Mouse (Mus musculus): ENCODE data around the gene Rbp2. TPM values are rescaled to one million over a fixed set of nuclear protein-coding genes. Genes with fewer than 3 reads are reported as not detected.

The Rbp2 gene
- 2.9 and 4.4 TPM in 2 replicates for polyA plus RNA-seq (2015; fragmentation: Nextera tagmentation; extraction: Ambion mirVana)

- Histone ChIP-seq H3K9me3 (replicated peaks) (no peaks in the 10 kb centered on the region), H3K4me2 (no peak within 1 kb of the TSS), H3K27ac (no peak within 1 kb of the TSS), H3K9ac (no peak within 1 kb of the TSS), H3K27me3 (no peaks in the 10 kb centered on the region), H3K36me3 (no peaks in the 10 kb centered on the region), H3K4me3 (replicated peaks) (no peak within 1 kb of the TSS), H3K4me1 (replicated peaks) (peaks cover 31% of the 10 kb centered on the region)
- no peak for ATAC-seq (ENCODE audit: low read depth)
- no peak for DNase-seq
- WGBS (ENCODE audit: insufficient replicate concordance), result 67% methylated on average over 3 of the region's 3 CpGs
Measured at GRCm38 (mm10) chr9:98485815-98486214, at the start of gene Rbp2. Gene Rbp2 (plus strand): TSS chr9:98486115.

- WGBS (ENCODE audit: insufficient replicate concordance), result 74% methylated on average over 4 of the region's 4 CpGs
- H3K9ac ChIP-seq, result no peak overlapping the region
- DNase-seq, result no peak
- no peaks in the 10 kb centered on the region for H3K9me3 ChIP-seq (replicated peaks)
- no peak overlapping the region for H3K27ac ChIP-seq
- no peak overlapping the region for H3K4me2 ChIP-seq
- 0 out of 2 replicates have a peak, but pooled peaks cover 8% of the 10 kb centered on the region for H3K4me1 ChIP-seq (replicated peaks)
- 0 out of 2 replicates have a peak, but pooled peaks cover 5% of the 10 kb centered on the region for H3K36me3 ChIP-seq
- H3K27me3 ChIP-seq, result no peaks in the 10 kb centered on the region
- H3K4me3 ChIP-seq (replicated peaks), result no peak overlapping the region
- no peak for ATAC-seq (ENCODE audit: low read depth)
Measured at GRCm38 (mm10) chr9:98437819-98438218, 48.1 kb upstream of the Rbp2 start.

GRCm38 (mm10) chr9:98439091-98439490 is 46.8 kb upstream of the Rbp2 start:
- Histone ChIP-seq H3K27ac (no peak overlapping the region), H3K4me2 (no peak overlapping the region), H3K4me1 (replicated peaks) (0 out of 2 replicates have a peak, but pooled peaks cover 8% of the 10 kb centered on the region), H3K9me3 (replicated peaks) (no peaks in the 10 kb centered on the region), H3K27me3 (no peaks in the 10 kb centered on the region), H3K9ac (no peak overlapping the region), H3K4me3 (replicated peaks) (no peak overlapping the region), H3K36me3 (0 out of 2 replicates have a peak, but pooled peaks cover 5% of the 10 kb centered on the region)
- 50% methylated on average over 3 of the region's 3 CpGs for WGBS (ENCODE audit: insufficient replicate concordance)
- ATAC-seq (ENCODE audit: low read depth), result no peak
- no peak for DNase-seq

GRCm38 (mm10) chr9:98442638-98443037 is 43.3 kb upstream of the Rbp2 start:
- DNase-seq (no peak), ATAC-seq (ENCODE audit: low read depth) (no peak)
- Histone ChIP-seq H3K4me2 (no peak overlapping the region), H3K9ac (no peak overlapping the region), H3K4me1 (replicated peaks) (peaks cover 12% of the 10 kb centered on the region), H3K9me3 (replicated peaks) (no peaks in the 10 kb centered on the region), H3K27me3 (no peaks in the 10 kb centered on the region), H3K27ac (no peak overlapping the region), H3K4me3 (replicated peaks) (no peak overlapping the region), H3K36me3 (no peaks in the 10 kb centered on the region)
- WGBS (ENCODE audit: insufficient replicate concordance), result 21% methylated on average over 5 of the region's 5 CpGs

GRCm38 (mm10) chr9:98445359-98446149 is 40.4 kb upstream of the Rbp2 start:
- Histone ChIP-seq H3K36me3 (no peaks in the 10 kb centered on the region), H3K4me1 (replicated peaks) (peaks cover 8% of the 10 kb centered on the region), H3K4me3 (replicated peaks) (no peak overlapping the region), H3K9ac (no peak overlapping the region), H3K4me2 (no peak overlapping the region), H3K27me3 (no peaks in the 10 kb centered on the region), H3K9me3 (replicated peaks) (no peaks in the 10 kb centered on the region), H3K27ac (no peak overlapping the region)
- ATAC-seq (ENCODE audit: low read depth) (no peak), DNase-seq (no peak)
- 46% methylated on average over 9 of the region's 9 CpGs for WGBS (ENCODE audit: insufficient replicate concordance)

- no peaks in the 10 kb centered on the region for H3K4me1 ChIP-seq (replicated peaks)
- no peaks in the 10 kb centered on the region for H3K36me3 ChIP-seq
- H3K27me3 ChIP-seq, result no peaks in the 10 kb centered on the region
- no peak for ATAC-seq (ENCODE audit: low read depth)
- H3K4me2 ChIP-seq, result no peak overlapping the region
- H3K9ac ChIP-seq, result no peak overlapping the region
- no peaks in the 10 kb centered on the region for H3K9me3 ChIP-seq (replicated peaks)
- H3K4me3 ChIP-seq (replicated peaks), result no peak overlapping the region
- no peak overlapping the region for H3K27ac ChIP-seq
- DNase-seq, result no peak
- 55% methylated on average over 1 of the region's 1 CpGs for WGBS (ENCODE audit: insufficient replicate concordance)
Measured at GRCm38 (mm10) chr9:98450976-98451375, 34.9 kb upstream of the Rbp2 start.

DNA sequence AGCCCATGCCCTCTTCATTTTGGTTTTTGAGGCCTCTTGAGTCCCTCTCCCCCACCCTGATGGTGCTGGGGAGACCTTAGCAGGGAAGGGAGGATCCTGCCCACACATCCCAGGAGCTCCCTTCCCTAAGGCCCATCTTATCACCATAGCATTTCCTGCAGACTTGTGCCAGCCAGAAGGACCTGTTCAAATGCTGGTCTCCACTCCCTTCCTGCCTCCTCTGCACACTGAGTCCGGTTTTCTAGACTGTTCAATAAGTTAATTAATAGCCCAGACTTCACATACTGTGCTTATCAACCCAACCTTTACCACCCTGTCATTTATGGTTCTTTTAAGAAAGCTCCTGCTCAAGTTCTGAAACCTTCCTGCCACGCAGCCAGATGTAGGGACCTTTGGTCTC is 19.2 kb upstream of the Rbp2 start:
- no peak overlapping the region for H3K4me2 ChIP-seq
- no peaks in the 10 kb centered on the region for H3K9me3 ChIP-seq (replicated peaks)
- peaks cover 3% of the 10 kb centered on the region; the same call in 1 of the 2 replicates for H3K4me1 ChIP-seq (replicated peaks)
- no peak overlapping the region for H3K27ac ChIP-seq
- H3K4me3 ChIP-seq (replicated peaks), result no peak overlapping the region
- 34% methylated on average over 2 of the region's 2 CpGs for WGBS (ENCODE audit: insufficient replicate concordance)
- H3K27me3 ChIP-seq, result no peaks in the 10 kb centered on the region
- no peaks in the 10 kb centered on the region for H3K36me3 ChIP-seq
- ATAC-seq (ENCODE audit: low read depth) (no peak), DNase-seq (no peak)
- H3K9ac ChIP-seq, result no peak overlapping the region

DNA sequence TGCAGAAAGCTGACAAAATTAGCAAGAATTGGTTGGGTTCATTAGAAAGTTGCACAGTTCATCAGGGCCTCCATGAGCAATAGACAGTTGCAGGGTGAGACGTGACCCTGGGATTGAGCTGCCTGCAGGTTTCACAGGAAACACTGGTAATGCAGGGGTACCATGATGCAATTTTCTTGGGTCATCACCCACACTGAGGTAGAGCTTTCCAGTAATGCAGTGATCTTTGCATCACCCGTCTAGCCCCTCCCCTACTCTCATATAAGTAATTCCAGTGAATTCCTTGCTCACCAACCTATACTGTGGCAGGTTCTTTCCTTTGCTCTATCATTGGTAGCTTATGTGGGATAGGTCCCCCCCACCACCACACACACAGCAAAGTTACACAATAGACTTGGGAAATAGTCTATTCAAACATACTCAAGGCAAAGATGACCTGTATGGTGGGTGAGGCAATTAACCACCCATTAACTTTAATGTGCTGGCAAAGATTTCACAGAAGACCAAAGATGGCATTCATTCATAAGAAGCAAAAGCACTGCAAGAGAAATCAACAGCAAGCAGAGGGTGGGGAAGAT is 5.7 kb upstream of the Rbp2 start:
- DNase-seq, result no peak
- Histone ChIP-seq H3K4me3 (replicated peaks) (no peak overlapping the region), H3K9me3 (replicated peaks) (no peaks in the 10 kb centered on the region), H3K36me3 (no peaks in the 10 kb centered on the region), H3K27ac (no peak overlapping the region), H3K4me1 (replicated peaks) (peaks cover 3% of the 10 kb centered on the region; the same call in 1 of the 2 replicates), H3K27me3 (no peaks in the 10 kb centered on the region), H3K4me2 (no peak overlapping the region), H3K9ac (no peak overlapping the region)
- WGBS (ENCODE audit: insufficient replicate concordance), result 58% methylated on average over 2 of the region's 2 CpGs
- no peak for ATAC-seq (ENCODE audit: low read depth)

DNA sequence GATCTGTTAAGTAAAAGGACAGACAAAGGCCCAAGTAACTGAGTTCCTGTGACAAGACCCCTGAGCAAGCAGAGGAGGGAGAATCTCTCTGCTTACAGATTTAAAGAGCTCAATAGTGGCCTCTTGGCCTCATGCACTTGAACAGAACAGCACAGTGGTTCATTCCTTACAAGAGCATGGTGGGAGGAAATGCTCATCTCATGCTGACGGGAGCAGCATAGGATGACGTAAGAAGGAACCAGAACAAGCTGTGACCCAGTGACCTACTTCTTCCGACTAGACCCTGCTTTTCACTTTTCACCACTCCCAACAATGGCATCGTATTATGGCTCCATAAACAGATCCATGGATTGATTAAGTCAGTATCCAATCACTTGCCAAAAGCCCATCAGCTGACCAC is 3.7 kb upstream of the Rbp2 start:
- H3K4me1 ChIP-seq (replicated peaks), result peaks cover 7% of the 10 kb centered on the region; the same call in 1 of the 2 replicates
- no peak overlapping the region for H3K27ac ChIP-seq
- no peak overlapping the region for H3K9ac ChIP-seq
- H3K27me3 ChIP-seq, result no peaks in the 10 kb centered on the region
- ATAC-seq (ENCODE audit: low read depth), result no peak
- H3K9me3 ChIP-seq (replicated peaks), result no peaks in the 10 kb centered on the region
- DNase-seq, result no peak
- no peaks in the 10 kb centered on the region for H3K36me3 ChIP-seq
- no peak overlapping the region for H3K4me3 ChIP-seq (replicated peaks)
- no peak overlapping the region for H3K4me2 ChIP-seq
- 72% methylated on average over 4 of the region's 4 CpGs for WGBS (ENCODE audit: insufficient replicate concordance)

DNA sequence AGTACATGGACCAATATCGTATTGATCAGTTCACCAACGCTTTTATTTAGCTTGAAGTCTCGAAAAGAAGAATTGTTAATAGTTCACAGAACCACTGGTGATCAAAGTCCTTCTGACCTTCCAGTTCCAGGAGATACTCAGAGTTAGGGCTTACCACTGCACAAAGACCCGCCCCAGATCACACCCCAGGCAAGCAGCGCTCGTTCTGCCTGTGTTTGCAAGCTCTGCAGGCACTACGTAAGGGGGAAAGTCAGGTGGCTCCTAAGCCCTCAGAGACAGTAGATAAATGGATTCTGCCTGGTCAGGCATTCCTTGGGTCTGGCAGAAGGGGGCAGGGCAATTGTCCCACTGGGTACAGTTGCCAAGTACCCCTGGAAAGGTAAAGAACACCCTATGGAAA is 895 bp upstream of the Rbp2 start:
- H3K9ac ChIP-seq, result no peak overlapping the region
- H3K36me3 ChIP-seq, result no peaks in the 10 kb centered on the region
- H3K9me3 ChIP-seq (replicated peaks), result no peaks in the 10 kb centered on the region
- peaks cover 23% of the 10 kb centered on the region for H3K4me1 ChIP-seq (replicated peaks)
- H3K27ac ChIP-seq, result no peak overlapping the region
- no peak overlapping the region for H3K4me2 ChIP-seq
- H3K27me3 ChIP-seq, result no peaks in the 10 kb centered on the region
- DNase-seq (no peak), ATAC-seq (ENCODE audit: low read depth) (no peak)
- WGBS (ENCODE audit: insufficient replicate concordance), result 67% methylated on average over 7 of the region's 7 CpGs
- H3K4me3 ChIP-seq (replicated peaks), result no peak overlapping the region

DNA sequence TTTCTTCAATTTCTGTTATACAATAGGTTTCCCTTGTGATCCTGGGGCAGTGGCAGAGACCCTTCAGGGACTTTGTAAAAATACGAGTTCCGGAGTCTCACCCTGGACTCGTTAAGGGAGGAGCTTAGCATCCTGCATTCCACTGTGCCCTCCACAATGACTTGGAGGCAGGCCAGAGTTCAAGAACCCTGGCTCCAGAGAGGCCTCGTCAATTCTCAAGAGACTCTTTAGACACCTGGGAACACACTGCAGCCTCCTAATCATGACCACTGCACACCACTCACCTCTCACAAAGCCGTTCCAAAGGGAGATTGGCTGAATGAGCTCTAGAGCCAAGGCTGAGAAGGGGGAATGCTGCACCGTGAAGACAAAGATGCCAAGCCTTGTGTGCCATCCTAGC is 1.4 kb downstream of the Rbp2 start:
- 68% methylated on average over 6 of the region's 6 CpGs for WGBS (ENCODE audit: insufficient replicate concordance)
- H3K27me3 ChIP-seq, result no peaks in the 10 kb centered on the region
- no peak overlapping the region for H3K4me3 ChIP-seq (replicated peaks)
- DNase-seq, result no peak
- H3K4me2 ChIP-seq, result no peak overlapping the region
- no peak overlapping the region for H3K9ac ChIP-seq
- no peaks in the 10 kb centered on the region for H3K9me3 ChIP-seq (replicated peaks)
- H3K36me3 ChIP-seq, result no peaks in the 10 kb centered on the region
- no peak overlapping the region for H3K27ac ChIP-seq
- ATAC-seq (ENCODE audit: low read depth), result no peak
- peaks cover 46% of the 10 kb centered on the region for H3K4me1 ChIP-seq (replicated peaks)
